Mouse (Mus musculus): Measurements from ENCODE around the gene Nova2.

- TF ChIP-seq POLR2A (IDR thresholded peaks at IDR 0.05; ENCODE audit: insufficient read depth, low read length) (no peak), CTCF (IDR thresholded peaks at IDR 0.05; ENCODE audit: low read depth, low read length) (no peak), EP300 (IDR thresholded peaks at IDR 0.05; ENCODE audit: insufficient read depth, low read depth, low read length) (no peak)
Measured at GRCm38 (mm10) chr7:18917931-18918330, 7.8 kb upstream of the Nova2 start.
